Mouse (Mus musculus) heart, embryonic 11.5 days (tissue): ENCODE results near the gene Sorl1. TPM values are rescaled to one million over a fixed set of nuclear protein-coding genes. Genes with fewer than 3 reads are reported as not detected.

Experiments used
- ATAC-seq: fragments of 200-750 bp; cut with Nextera tagmentation; replicated peaks from 2 replicates; pipeline ENCODE4 v1.8.0; 2017; ENCODE audit warnings: moderate library complexity; ENCODE audit not compliant: insufficient number of reproducible peaks, low FRiP score, low TSS enrichment
- H3K27ac ChIP-seq: fragments of 300-500 bp; sonication (generic); 2 replicates; pipeline ENCODE4 v1.5.1; 2014; ENCODE audit warnings: mild to moderate bottlenecking, low read depth, low read length
- H3K27me3 ChIP-seq: fragments of 300-500 bp; sonication (generic); 2 replicates; pipeline ENCODE4 v1.6.1; 2014; ENCODE audit warnings: mild to moderate bottlenecking, low read length, mixed read lengths; ENCODE audit not compliant: control insufficient read depth, insufficient read depth
- H3K36me3 ChIP-seq: fragments of 300-500 bp; sonication (generic); 2 replicates; pipeline ENCODE4 v1.6.1; 2014; ENCODE audit warnings: mild to moderate bottlenecking, low read length, moderate library complexity, mixed read lengths; ENCODE audit not compliant: control insufficient read depth, insufficient read depth
- H3K4me1 ChIP-seq: fragments of 300-500 bp; sonication (generic); 2 replicates; pipeline ENCODE4 v1.6.1; 2014; ENCODE audit warnings: low read length; ENCODE audit not compliant: control insufficient read depth, insufficient read depth
- H3K4me2 ChIP-seq: fragments of 300-500 bp; sonication (generic); 2 replicates; pipeline ENCODE4 v1.6.1; 2014; ENCODE audit warnings: mild to moderate bottlenecking, moderate library complexity
- H3K4me3 ChIP-seq: fragments of 300-500 bp; sonication (generic); 2 replicates; pipeline ENCODE4 v1.5.1; 2014; ENCODE audit warnings: low read depth, low read length
- H3K9ac ChIP-seq: fragments of 300-500 bp; sonication (generic); 2 replicates; pipeline ENCODE4 v1.6.1; 2014; ENCODE audit warnings: mild to moderate bottlenecking, low read depth, low read length, moderate library complexity
- H3K9me3 ChIP-seq: fragments of 300-500 bp; sonication (generic); replicated peaks from 2 replicates; pipeline ENCODE4 v1.6.1; 2016; ENCODE audit warnings: low read length; ENCODE audit not compliant: control insufficient read depth
- WGBS: fragments of 180-500 bp; shearing (Covaris S2); extraction: QIAGEN DNeasy Blood & Tissue Kit; methylation state at CpG from one replicate; pipeline ENCODE4 v1.1.7; 2014; ENCODE audit not compliant: insufficient replicate concordance; 5-methylcytosine and 5-hydroxymethylcytosine counted together
- polyA plus RNA-seq: library from polyadenylated mRNA; unstranded; fragments of >200 nt; fragmentation: Nextera tagmentation; extraction: Ambion mirVana; gene quantifications from 2 replicates; pipeline ENCODE4 v1.2.1, GENCODE M21; 2014

The Sorl1 gene
- polyA plus RNA-seq, 1 experiment from 2014 or later: 7.6 TPM

DNA sequence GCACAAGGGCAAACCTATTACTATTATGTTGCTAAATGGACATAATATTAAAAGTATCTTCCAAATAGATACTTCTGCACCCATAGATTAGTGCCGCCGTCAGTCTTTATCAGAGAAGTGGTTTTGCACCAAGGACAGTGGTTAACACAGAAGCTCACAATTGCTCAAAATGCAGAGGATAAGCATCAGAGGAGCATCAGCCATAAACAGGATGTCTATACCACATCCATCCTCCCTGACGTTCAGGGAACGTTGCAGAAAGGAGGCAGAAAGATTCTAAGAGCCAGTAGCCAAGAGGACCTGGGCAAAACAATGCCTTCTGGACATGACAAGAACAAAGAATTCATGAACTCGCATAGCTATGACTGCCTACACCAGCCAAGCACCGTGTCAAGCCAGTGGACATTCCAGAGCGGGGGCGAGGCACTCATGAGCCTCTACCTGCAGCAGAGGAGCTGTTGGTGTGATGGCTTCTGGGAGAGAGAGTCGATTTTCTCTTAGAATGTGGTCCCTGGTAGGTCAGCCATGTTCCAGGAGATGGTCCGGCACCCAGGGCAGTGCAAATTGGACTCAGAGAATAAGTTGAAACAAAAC, 47.7 kb downstream of the Sorl1 start:
- Histone ChIP-seq H3K9ac (no peak overlapping the region), H3K4me1 (no peaks in the 10 kb centered on the region), H3K27me3 (no peaks in the 10 kb centered on the region), H3K4me3 (no peak overlapping the region), H3K4me2 (no peak overlapping the region), H3K36me3 (no peaks in the 10 kb centered on the region), H3K27ac (no peak overlapping the region), H3K9me3 (no peaks in the 10 kb centered on the region)
- 84% methylated on average over 10 of the region's 10 CpGs for WGBS
- no peak for ATAC-seq

DNA sequence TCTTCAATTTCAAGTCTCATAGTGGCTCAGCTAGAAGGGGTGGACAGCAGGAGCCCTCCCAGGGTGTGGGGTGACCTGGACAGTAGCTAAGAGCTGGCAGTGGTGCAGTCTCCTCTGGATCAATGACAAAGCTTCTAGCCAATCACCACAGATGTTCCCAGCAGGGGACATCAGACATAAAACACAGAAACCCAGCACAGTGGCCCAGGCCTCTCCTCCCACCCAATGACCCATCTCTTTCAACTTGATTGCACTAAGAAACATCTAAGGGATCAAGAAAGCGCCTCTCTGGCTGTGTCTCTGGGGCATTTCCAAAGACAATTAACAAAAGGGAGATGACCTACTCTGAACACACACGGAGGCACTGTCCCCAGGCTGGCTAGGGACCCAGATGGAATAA, 48.9 kb downstream of the Sorl1 start:
- no peaks in the 10 kb centered on the region for H3K9me3 ChIP-seq
- ATAC-seq: no peak
- H3K27ac ChIP-seq: no peak overlapping the region
- 56% methylated on average over 2 of the region's 2 CpGs for WGBS
- no peak overlapping the region for H3K4me3 ChIP-seq
- H3K4me2 ChIP-seq: no peak overlapping the region
- H3K9ac ChIP-seq: no peak overlapping the region
- H3K4me1 ChIP-seq: no peaks in the 10 kb centered on the region
- H3K27me3 ChIP-seq: no peaks in the 10 kb centered on the region
- no peaks in the 10 kb centered on the region for H3K36me3 ChIP-seq

DNA sequence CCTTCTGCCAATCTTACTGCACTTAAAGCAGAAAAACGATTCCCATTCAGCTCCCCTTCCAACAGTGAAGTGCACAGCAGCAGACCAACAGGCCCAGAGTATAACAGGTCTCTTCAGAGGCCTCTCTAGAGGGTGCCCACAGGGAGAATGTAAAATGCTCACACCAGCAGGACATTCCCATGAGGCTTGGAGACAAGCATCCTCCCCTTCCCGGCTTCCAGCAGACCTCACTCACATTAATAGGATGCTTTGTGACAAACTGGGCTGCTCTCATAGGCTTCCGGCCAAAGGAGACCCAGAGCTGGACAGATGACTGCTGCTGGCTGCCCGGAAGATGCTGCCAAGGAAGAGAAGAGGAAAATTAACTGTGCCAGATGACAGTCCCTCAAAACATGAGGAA, 52.1 kb downstream of the Sorl1 start:
- Histone ChIP-seq H3K9me3 (no peaks in the 10 kb centered on the region), H3K4me3 (no peak overlapping the region), H3K36me3 (no peaks in the 10 kb centered on the region), H3K4me2 (no peak overlapping the region), H3K27ac (no peak overlapping the region), H3K27me3 (no peaks in the 10 kb centered on the region), H3K9ac (no peak overlapping the region), H3K4me1 (no peaks in the 10 kb centered on the region)
- ATAC-seq: no peak
- 71% methylated on average over 4 of the region's 4 CpGs for whole genome bisulfite sequencing

DNA sequence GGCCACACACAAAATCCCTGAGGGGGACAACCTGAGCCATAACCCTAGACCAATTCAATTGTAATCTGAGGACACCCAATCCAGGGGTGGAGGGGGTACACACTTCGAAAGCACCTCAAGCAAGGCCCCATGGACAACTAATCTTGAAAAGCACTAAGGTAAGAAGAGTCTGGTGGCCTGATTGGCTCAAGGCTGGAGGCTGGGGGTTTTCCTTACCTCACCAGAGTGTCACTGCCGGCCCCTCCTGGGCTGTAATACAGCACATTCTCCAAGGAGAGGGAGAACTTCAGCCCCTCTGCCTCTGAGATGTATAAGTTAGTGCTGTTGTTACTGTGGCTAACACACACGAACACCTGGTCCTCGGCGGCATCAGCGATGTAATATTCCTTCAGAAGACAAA, 53.2 kb downstream of the Sorl1 start:
- Histone ChIP-seq H3K36me3 (no peaks in the 10 kb centered on the region), H3K9me3 (no peaks in the 10 kb centered on the region), H3K4me3 (no peak overlapping the region), H3K4me2 (no peak overlapping the region), H3K9ac (no peak overlapping the region), H3K4me1 (no peaks in the 10 kb centered on the region), H3K27me3 (no peaks in the 10 kb centered on the region), H3K27ac (no peak overlapping the region)
- no peak for ATAC-seq
- WGBS: 89% methylated on average over 6 of the region's 6 CpGs

DNA sequence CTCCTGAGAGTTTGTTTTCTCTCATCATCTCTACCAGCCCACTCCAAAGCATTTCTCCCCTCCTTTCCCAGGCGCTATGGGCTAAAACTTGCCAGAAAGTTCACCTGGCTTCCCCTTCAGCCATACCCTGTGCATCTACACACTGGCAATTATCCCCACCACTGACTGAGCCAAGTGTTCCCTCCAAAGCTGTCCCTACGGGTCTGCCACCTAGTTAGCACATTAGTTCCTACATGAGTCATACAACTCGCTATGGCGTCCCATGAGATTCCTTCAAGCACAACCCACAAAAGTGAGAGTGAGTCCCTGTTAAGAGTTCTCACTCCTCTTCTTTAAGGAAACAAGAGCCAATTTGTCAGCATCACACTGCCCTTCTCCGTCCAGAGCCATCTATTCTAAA, 54.6 kb downstream of the Sorl1 start:
- H3K4me2 ChIP-seq: no peak overlapping the region
- no peak for ATAC-seq
- H3K27ac ChIP-seq: no peak overlapping the region
- no peaks in the 10 kb centered on the region for H3K4me1 ChIP-seq
- H3K36me3 ChIP-seq: no peaks in the 10 kb centered on the region
- H3K9me3 ChIP-seq: no peaks in the 10 kb centered on the region
- no peak overlapping the region for H3K9ac ChIP-seq
- 73% methylated on average over 5 of the region's 5 CpGs for WGBS
- no peaks in the 10 kb centered on the region for H3K27me3 ChIP-seq
- no peak overlapping the region for H3K4me3 ChIP-seq

DNA sequence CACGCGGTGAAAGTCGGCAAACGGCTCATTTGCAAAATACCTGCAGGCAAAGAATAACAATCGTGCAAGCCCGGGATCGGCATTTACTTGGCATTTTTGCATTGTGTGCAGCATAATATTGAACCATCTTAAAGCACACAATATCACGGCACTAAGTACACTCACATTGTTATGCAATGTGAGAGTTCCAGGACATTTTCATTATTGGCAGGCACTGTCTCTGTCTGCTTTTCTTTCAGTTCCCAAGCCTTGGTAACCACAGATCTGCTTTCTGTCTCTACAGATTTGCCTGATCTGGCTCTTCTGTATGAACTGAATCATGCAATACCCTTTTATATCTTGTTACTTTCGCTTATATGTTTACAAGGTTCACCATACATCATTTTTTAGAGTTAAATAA, 56.1 kb downstream of the Sorl1 start:
- no peak overlapping the region for H3K9ac ChIP-seq
- H3K4me1 ChIP-seq: no peaks in the 10 kb centered on the region
- no peak for ATAC-seq
- H3K36me3 ChIP-seq: no peaks in the 10 kb centered on the region
- H3K27ac ChIP-seq: no peak overlapping the region
- H3K9me3 ChIP-seq: no peaks in the 10 kb centered on the region
- WGBS: 89% methylated on average over 9 of the region's 9 CpGs
- no peak overlapping the region for H3K4me3 ChIP-seq
- H3K27me3 ChIP-seq: no peaks in the 10 kb centered on the region
- H3K4me2 ChIP-seq: no peak overlapping the region

DNA sequence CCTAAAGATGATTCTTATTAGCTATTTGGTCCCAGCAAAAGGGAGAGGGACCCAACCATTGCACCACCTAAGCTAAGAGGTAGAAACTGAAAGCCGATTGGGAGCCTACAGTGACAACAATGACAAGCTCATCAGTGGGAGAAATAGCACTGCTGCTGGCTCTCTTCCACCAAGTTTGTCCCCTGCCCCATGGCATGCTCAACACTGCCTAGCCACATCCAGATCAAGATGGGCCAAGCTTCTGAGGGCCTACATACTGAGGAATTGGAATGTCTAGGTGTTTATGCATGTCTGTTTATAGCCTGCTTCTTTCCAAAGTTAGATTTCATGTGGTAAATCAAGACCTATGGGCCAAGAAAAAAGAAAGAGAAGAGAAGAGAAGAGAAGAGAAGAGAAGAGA, 58.3 kb downstream of the Sorl1 start:
- H3K9ac ChIP-seq: no peak overlapping the region
- H3K4me2 ChIP-seq: no peak overlapping the region
- no peak overlapping the region for H3K27ac ChIP-seq
- WGBS: 83% methylated on average over 1 of the region's 1 CpGs
- no peak for ATAC-seq
- no peaks in the 10 kb centered on the region for H3K4me1 ChIP-seq
- no peaks in the 10 kb centered on the region for H3K36me3 ChIP-seq
- no peaks in the 10 kb centered on the region for H3K27me3 ChIP-seq
- no peak overlapping the region for H3K4me3 ChIP-seq
- H3K9me3 ChIP-seq: no peaks in the 10 kb centered on the region

DNA sequence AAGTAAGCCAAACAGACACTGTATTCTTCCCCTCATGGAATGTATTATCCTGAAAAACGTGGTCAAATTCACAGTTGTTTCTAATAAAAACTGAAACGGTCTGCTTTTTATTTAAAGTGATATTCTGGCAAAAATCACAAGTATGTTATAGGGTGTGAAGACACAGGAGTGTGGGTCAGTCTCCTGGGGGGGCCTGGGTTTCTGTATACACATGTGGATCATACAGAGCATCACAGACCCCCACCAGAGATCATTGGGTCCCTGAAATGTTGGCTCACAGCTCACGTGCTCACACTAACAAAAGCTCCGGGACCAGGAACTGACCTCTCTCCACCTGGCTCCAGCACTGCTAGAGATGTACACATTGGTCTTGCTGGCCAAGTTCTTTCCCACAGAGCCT, 60.7 kb downstream of the Sorl1 start:
- 81% methylated on average over 4 of the region's 4 CpGs for WGBS
- Histone ChIP-seq H3K4me2 (no peak overlapping the region), H3K36me3 (no peaks in the 10 kb centered on the region), H3K27ac (no peak overlapping the region), H3K4me1 (no peaks in the 10 kb centered on the region), H3K9ac (no peak overlapping the region), H3K9me3 (no peaks in the 10 kb centered on the region), H3K27me3 (no peaks in the 10 kb centered on the region), H3K4me3 (no peak overlapping the region)
- ATAC-seq: no peak

DNA sequence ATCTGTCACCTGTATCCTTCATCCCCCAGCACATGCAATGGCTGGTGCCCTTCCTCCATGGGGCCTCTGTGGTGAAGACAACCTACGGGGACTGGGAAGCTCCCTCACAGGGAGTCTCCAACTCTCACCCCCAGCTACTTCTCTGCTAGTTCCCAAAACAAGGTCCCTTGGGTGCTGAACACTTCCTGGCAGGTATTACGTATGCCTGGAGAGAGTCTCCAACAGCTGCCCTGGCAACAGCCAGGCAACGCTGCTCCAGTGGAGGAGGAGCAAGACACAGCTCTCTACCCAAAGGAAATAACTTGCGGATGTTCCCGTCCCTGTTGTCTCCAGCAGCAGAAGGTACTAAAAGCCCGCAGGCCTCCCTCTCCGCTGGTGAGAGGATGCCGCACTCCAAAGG, 61.8 kb downstream of the Sorl1 start:
- Histone ChIP-seq H3K4me3 (no peak overlapping the region), H3K27me3 (no peaks in the 10 kb centered on the region), H3K9me3 (no peaks in the 10 kb centered on the region), H3K36me3 (no peaks in the 10 kb centered on the region), H3K27ac (no peak overlapping the region), H3K9ac (no peak overlapping the region), H3K4me1 (no peaks in the 10 kb centered on the region), H3K4me2 (no peak overlapping the region)
- ATAC-seq: no peak
- 81% methylated on average over 8 of the region's 8 CpGs for WGBS
